Mouse (Mus musculus): ENCODE measurements at regions not wholly inside any gene's neighbourhood (a gene's known extent, or its start where the extent isn't known, plus 50 kb on each side); places are given as distances from the start of the nearest gene placed in this dataset.
A peak's percentile ranks its signal among the peaks of the same experiment; 100 is the strongest.

- no peaks in the 10 kb centered on the region for H3K36me3 ChIP-seq (ENCODE audit: control insufficient read depth, insufficient read depth, low read length)
- 44% methylated on average over 12 of the region's 12 CpGs for WGBS
- H3K4me1 ChIP-seq (ENCODE audit: control insufficient read depth, insufficient read depth, insufficient read length, low read length), result peaks cover 25% of the 10 kb centered on the region
- H3K27ac ChIP-seq (ENCODE audit: insufficient read depth, low read depth, low read length), result no peak overlapping the region
- TF ChIP-seq CTCF (IDR thresholded peaks at IDR 0.05; ENCODE audit: extremely low read depth, insufficient read length, insufficient replicate concordance, low read depth, low read length) (no peak), POLR2A (IDR thresholded peaks at IDR 0.05; ENCODE audit: low read depth, low read length) (no peak)
- no peak overlapping the region for H3K4me3 ChIP-seq (ENCODE audit: low read depth, low read length)
- no peaks in the 10 kb centered on the region for H3K27me3 ChIP-seq (ENCODE audit: control insufficient read depth, insufficient read depth, low read length)
These were observed 146.0 kb downstream of the Zfp36l1 start for GRCm38 (mm10) chr12:79966621-79967490.

DNA sequence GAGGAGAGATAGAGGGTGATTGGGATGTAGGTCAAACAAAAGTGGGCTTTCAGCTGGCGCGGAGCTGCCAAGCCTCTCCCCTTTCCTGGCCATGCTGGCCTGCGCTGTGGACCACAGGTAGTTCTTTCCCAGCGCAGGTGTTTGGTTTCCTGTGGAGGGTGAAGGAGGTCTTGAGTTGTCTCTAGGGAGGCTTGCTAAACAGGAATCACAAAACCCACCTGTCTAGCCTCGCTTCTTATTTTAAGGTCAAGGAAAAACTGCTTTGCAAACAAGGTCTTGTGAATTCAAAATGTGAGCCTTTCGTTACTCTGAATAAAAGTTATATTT lies 146.6 kb downstream of the Zfp36l1 start:
- TF ChIP-seq POLR2A (IDR thresholded peaks at IDR 0.05; ENCODE audit: low read depth, low read length) (no peak), CTCF (IDR thresholded peaks at IDR 0.05; ENCODE audit: extremely low read depth, insufficient read length, insufficient replicate concordance, low read depth, low read length) (no peak)
- H3K4me1 ChIP-seq (ENCODE audit: control insufficient read depth, insufficient read depth, insufficient read length, low read length), result peaks cover 25% of the 10 kb centered on the region
- H3K36me3 ChIP-seq (ENCODE audit: control insufficient read depth, insufficient read depth, low read length), result no peaks in the 10 kb centered on the region
- H3K27me3 ChIP-seq (ENCODE audit: control insufficient read depth, insufficient read depth, low read length), result no peaks in the 10 kb centered on the region
- no peak overlapping the region for H3K27ac ChIP-seq (ENCODE audit: insufficient read depth, low read depth, low read length)
- no peak overlapping the region for H3K4me3 ChIP-seq (ENCODE audit: low read depth, low read length)
- WGBS, result 79% methylated on average over 6 of the region's 6 CpGs

DNA sequence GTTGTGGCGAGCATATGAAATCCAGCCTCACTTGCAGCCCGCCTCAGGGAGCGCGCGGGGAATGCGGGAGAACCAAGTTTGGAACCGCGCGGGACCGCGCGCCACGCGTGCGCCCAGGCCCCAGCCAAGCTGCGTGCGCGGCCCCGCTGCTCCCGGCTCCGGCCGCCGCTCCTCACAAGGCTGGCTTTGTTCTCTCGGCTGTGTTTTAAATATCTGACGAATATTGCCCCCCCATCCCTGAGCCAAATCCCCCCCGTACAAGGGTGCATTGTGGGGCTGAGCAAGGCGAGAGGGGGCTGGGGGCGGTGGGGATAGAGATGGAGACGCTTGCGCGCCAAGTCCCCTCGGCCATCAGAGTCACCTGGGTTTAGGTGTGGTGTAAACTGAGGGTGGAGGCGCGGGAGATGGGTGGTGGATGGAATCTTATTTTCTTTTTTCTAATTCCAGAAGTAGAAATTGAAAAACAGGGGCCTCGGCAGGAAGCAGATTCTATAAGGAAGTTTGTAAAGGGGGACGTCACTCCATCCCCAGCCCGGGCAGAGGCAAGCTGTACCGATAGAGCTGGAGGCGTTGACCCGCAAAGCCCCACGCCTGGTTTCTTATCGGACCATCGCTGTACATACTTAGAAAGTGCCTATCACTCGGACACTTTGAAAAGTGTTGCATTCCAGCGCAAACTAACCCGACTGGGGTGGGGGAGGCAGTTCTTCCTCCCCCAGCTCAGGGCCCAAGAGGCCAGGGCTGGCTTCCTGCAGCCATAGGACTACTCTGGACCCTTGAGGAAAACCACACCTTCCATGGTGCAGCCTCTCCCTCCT lies 147.1 kb downstream of the Zfp36l1 start:
- TF ChIP-seq CTCF (IDR thresholded peaks at IDR 0.05; ENCODE audit: extremely low read depth, insufficient read length, insufficient replicate concordance, low read depth, low read length) (no peak), POLR2A (IDR thresholded peaks at IDR 0.05; ENCODE audit: low read depth, low read length) (no peak)
- peak overlapping the region; percentile 4; the same call in 1 of the 2 replicates for H3K27ac ChIP-seq (ENCODE audit: insufficient read depth, low read depth, low read length)
- H3K36me3 ChIP-seq (ENCODE audit: control insufficient read depth, insufficient read depth, low read length), result no peaks in the 10 kb centered on the region
- WGBS, result 7% methylated on average over 46 of the region's 46 CpGs
- peaks cover 25% of the 10 kb centered on the region for H3K4me1 ChIP-seq (ENCODE audit: control insufficient read depth, insufficient read depth, insufficient read length, low read length)
- peak overlapping the region; percentile 61 for H3K4me3 ChIP-seq (ENCODE audit: low read depth, low read length)
- H3K27me3 ChIP-seq (ENCODE audit: control insufficient read depth, insufficient read depth, low read length), result no peaks in the 10 kb centered on the region

DNA sequence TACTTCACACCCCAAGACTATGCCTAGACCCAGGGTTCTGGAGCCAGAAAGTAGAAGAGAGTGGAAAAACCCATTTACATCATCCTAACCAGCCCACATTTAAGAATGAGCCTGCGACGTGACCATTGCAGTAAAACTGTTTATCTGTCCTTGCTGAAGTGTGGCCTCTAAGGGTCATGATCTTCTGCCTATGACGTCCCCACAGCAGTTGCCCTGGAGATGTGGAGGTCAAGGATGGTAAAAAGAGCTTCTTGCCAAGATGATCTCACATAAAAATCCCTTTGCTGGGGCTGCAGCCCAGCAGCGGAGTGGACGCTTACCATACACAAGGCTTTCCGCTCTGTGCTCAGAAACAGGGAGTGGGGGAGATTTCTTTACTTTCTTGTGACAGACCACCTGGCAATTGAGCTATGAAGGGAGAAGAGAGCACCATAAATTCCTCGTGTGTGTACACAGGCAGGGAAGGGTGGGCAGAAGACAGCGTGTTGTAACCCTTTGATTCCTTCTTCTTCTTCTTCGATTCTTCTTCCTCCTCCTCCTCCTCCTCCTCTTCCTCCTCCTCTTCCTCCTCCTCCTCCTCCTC lies 149.3 kb downstream of the Zfp36l1 start:
- WGBS, result 77% methylated on average over 9 of the region's 9 CpGs
- TF ChIP-seq POLR2A (IDR thresholded peaks at IDR 0.05; ENCODE audit: low read depth, low read length), result no peak
- TF ChIP-seq CTCF (IDR thresholded peaks at IDR 0.05; ENCODE audit: extremely low read depth, insufficient read length, insufficient replicate concordance, low read depth, low read length), result no peak
- Histone ChIP-seq H3K4me3 (ENCODE audit: low read depth, low read length) (no peak overlapping the region), H3K27ac (ENCODE audit: insufficient read depth, low read depth, low read length) (no peak overlapping the region), H3K4me1 (ENCODE audit: control insufficient read depth, insufficient read depth, insufficient read length, low read length) (peaks cover 10% of the 10 kb centered on the region), H3K27me3 (ENCODE audit: control insufficient read depth, insufficient read depth, low read length) (no peaks in the 10 kb centered on the region), H3K36me3 (ENCODE audit: control insufficient read depth, insufficient read depth, low read length) (no peaks in the 10 kb centered on the region)

GRCm38 (mm10) chr12:79962649-79963236 lies 150.1 kb downstream of the Zfp36l1 start:
- Histone ChIP-seq H3K4me1 (ENCODE audit: control insufficient read depth, insufficient read depth, insufficient read length, low read length) (peaks cover 10% of the 10 kb centered on the region), H3K27me3 (ENCODE audit: control insufficient read depth, insufficient read depth, low read length) (no peaks in the 10 kb centered on the region), H3K4me3 (ENCODE audit: low read depth, low read length) (no peak overlapping the region), H3K36me3 (ENCODE audit: control insufficient read depth, insufficient read depth, low read length) (no peaks in the 10 kb centered on the region), H3K27ac (ENCODE audit: insufficient read depth, low read depth, low read length) (peak overlapping the region; percentile 36; the same call in 1 of the 2 replicates)
- TF ChIP-seq POLR2A (IDR thresholded peaks at IDR 0.05; ENCODE audit: low read depth, low read length) (no peak), CTCF (IDR thresholded peaks at IDR 0.05; ENCODE audit: extremely low read depth, insufficient read length, insufficient replicate concordance, low read depth, low read length) (no peak)
- WGBS, result 97% methylated on average over 11 of the region's 11 CpGs

GRCm38 (mm10) chr12:79961881-79962280 lies 150.9 kb downstream of the Zfp36l1 start:
- no peaks in the 10 kb centered on the region for H3K27me3 ChIP-seq (ENCODE audit: control insufficient read depth, insufficient read depth, low read length)
- 88% methylated on average over 4 of the region's 4 CpGs for WGBS
- no peak overlapping the region for H3K4me3 ChIP-seq (ENCODE audit: low read depth, low read length)
- no peaks in the 10 kb centered on the region for H3K36me3 ChIP-seq (ENCODE audit: control insufficient read depth, insufficient read depth, low read length)
- no peak overlapping the region for H3K27ac ChIP-seq (ENCODE audit: insufficient read depth, low read depth, low read length)
- peaks cover 6% of the 10 kb centered on the region for H3K4me1 ChIP-seq (ENCODE audit: control insufficient read depth, insufficient read depth, insufficient read length, low read length)
- no peak for TF ChIP-seq POLR2A (IDR thresholded peaks at IDR 0.05; ENCODE audit: low read depth, low read length)
- TF ChIP-seq CTCF (IDR thresholded peaks at IDR 0.05; ENCODE audit: extremely low read depth, insufficient read length, insufficient replicate concordance, low read depth, low read length), result no peak

All from small intestine, adult 2 months (tissue).